Mouse (Mus musculus) cerebellum, postnatal 10 days (tissue): ENCODE data around the gene Zfhx3.

Experiments used
- DNase-seq, 2 experiments: peaks; one replicate each; pipeline ENCODE4 v3.0.0; 2021; ENCODE audit warnings: mixed read lengths in 2 of 2

The Zfhx3 gene

DNA sequence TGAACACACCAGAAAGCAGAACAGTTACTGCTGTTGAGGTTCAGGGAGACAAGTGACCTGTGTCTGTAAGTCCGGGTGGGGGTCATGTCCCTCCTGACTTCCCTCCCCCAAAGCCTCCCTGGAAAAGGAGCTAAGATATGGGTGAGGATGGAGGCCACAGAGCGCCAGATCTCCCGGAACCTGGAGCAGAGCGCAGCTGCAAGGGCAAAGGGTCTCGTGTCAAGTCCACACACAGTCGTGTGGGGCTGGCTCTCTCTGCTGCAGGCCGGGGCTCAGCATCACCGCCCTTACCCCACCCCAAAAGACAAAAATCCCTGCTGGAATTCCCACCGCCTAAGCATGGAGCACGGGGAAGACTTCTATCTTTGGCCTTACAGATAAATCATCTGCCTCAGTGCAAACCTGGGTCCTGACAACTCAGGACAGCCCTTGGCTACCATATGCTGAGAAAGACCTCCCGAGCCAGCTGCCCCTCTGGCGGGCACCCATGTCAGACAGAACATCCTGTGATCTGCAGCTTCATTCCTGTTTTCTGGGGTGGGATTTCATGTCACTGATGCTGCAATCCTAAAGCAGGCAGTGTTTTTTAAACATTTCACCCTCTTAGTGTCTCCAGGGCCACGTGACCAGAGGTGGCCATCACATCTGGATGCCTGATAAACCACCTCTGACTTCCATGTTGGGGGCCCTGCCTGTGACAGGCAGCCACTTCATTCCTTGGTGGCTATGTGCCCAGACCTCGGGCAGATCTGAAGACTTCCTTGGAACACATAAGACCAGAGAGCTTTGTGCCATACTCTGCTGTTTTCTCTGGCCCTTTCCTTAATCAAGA, 926.0 kb downstream of the Zfhx3 start:
- DNase-seq, result peak in 1 of 2 experiments; percentile 47

DNA sequence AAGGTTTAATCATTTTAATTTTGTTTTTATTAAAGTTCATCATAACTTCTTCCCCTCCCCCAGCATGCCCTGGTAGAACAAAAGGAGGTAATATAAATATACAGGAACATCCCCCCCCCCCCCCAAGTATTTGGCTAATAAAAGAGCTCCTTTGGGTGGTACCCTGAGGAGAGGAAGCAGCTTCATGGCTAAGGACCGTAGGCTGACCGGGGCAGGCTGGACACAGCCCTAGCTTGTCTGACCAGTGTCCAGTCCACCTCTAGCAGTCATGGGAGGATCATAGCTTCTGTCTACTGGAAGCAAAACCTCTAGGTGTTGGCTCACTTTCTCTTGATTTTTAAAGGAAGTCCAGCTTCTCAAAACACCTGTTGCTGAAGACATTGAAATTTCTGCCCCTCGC, 927.0 kb downstream of the Zfhx3 start:
- DNase-seq, result no peak

DNA sequence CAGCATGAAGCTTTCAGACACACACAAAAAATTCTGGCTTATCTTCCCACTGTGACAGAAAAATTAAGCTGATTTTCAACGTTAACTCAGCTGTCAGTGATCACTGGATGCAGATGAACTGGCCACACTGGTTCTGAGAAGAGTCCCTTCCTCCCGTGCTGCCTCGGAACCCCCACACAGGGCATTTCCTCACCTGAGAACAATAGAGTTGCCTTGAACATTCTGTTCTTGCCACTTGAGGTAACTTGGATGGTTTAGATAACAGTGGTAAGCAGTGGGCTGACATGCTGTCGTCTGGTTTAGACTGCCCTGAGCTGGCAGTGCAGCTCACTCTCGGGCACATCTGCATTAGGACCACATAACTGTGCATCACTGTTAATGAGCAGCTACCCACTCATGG, 927.5 kb downstream of the Zfhx3 start:
- DNase-seq, result no peak

DNA sequence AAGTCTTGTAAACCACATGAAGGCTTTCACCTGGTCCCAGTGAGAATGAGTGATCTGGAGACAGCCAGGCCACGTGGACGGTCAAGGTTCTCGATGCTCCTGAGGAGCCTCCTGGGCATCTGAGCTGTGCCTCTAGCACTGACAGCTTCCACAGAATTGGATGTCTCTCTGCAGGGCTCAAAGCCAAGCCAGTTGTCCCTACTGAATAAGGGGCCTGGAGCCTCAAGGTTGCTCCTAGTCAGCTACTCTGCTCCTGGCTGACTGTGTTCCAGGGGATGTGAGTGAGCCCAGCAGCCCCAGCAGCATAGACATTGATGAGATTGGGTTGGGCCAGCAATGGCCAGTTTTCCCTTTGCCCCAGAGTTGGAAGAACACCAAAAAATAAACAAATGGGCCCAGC, 927.9 kb downstream of the Zfhx3 start:
- peak in 1 of 2 experiments; percentile 30 for DNase-seq

DNA sequence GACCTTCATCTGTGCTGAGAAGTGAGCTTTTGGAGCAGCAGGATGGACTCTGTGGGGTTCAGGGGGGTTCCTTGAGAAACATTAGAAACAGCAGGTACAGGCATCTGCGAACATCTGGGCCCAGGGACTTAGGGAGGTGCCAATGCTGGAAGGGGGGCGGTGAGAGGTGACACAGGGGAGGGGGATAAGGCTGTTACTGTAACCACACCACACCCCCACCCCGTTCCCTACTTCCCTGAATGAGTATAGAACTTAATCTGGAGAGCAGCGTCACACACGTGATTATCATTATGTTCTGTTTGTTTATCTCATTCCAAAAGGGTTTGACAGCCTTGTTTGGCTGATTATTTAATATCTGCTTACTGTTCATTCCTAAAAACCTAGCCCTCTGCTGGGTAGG, 933.3 kb downstream of the Zfhx3 start:
- DNase-seq, result no peak

DNA sequence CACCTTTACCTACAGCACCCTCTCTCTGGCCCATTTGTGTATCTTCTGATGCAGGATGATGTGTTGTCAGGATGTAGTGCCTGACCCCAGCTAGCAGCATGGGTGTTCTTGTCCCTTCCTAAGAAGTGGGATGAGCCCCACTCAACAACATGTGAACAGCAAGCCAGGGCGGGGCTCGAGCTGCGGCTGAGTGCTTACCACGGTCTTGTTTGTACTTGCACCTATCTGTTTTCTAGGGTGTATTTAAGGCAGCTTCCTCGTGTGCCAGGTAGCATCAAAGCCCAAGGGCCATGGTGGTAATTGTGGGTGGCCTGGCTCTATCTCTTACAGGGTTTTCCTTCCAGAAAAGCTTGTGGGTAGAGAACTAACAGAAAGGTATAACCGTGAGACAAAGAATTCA, 937.7 kb downstream of the Zfhx3 start:
- no peak for DNase-seq

DNA sequence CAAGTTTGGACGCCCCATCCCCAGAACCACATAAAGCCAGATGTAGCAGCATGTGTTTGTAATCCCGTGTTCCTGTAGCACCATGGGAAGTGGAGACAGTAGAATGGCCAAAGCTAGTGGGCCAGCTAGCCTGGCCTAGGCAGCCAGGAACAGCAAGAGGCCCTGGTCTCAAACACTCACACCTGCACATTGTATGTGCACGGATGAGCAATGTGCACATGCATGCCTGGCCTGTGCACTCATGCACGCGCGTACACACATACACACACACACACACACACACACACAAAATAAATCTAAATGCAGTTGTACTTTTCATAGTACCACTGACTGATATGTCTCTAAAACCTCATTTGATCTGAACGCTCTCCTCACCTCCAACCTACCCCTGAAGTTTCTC, 938.9 kb downstream of the Zfhx3 start:
- DNase-seq, result peak; percentile 53 to 71

DNA sequence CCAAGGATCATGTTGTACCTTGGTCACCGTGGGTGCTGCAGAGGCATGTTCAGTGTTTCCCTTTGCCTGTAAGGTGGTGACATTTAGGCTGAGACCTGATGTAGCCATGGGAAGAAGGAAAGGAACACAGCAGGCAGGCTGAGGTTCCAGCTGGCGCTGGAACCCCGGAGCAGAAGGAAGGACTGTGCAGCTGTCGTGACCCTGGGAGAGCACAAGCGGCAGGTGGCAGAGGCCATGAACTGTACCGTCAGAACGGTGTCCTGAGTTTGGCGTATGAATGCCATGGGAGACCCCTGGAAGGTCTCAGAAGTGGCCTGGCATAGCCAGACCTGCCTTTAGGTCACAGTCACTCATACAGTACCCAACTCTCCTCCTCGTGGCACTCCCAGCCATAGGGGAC, 939.6 kb downstream of the Zfhx3 start:
- peak in 1 of 2 experiments; percentile 44 for DNase-seq

DNA sequence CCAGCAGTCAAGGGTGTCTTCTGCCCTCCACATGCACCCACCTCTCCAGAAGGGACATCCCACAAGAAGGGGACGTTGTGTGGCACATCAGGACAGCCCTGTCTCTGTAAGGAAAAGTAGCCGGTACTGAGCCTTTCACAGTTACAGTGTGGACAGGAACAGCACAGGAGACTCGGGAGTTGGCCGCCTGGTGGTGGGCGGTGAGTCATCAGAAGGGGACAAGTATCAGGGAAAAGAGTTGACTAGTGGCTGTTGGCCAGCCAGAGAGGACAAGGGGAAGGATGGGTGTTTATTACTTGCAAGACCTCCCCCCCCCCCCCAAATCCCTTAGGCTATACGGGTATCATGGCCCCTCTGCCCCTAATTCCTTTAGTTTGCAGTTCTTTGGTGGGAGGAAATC, 940.9 kb downstream of the Zfhx3 start:
- no peak for DNase-seq

DNA sequence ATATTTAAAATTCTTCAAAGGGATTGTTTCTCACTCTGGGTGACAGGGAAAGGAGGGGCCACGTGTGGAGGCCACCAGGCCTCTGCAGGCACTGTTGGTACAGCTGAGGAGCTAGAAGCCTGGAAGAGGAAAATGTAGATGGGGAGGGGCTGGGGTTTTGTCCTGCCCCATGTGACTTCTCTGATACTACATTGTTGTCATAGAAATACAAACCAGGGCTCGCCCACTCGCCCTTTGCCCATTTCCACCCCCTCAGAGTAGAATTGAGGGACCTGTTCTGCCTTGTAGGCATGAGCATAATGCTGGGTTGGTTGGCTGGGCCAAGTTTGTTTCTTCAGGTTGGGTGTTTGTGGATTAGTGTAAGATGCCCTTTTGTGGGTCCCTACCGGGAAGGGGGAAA, 942.5 kb downstream of the Zfhx3 start:
- no peak for DNase-seq

DNA sequence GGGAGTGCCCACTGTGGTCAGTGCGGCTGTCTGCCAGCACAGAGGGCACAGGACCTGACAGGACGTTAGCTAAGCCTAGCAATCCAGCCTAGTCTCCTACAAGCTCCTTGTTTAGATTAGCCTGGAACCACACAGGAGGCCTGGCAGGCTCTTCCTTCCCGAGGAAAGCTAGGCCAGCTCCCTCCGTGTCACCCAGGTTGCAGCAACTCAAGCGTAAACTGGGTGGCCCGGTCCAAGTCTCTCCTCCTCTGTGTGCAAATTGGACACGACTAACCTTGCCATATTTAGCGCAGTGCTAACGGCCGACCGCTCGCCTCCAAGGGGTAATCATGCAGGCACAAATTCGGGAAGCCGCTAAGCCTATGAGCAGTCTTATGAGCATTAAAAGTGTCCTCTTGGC, 943.0 kb downstream of the Zfhx3 start:
- DNase-seq, result peak; percentile 91 to 96

DNA sequence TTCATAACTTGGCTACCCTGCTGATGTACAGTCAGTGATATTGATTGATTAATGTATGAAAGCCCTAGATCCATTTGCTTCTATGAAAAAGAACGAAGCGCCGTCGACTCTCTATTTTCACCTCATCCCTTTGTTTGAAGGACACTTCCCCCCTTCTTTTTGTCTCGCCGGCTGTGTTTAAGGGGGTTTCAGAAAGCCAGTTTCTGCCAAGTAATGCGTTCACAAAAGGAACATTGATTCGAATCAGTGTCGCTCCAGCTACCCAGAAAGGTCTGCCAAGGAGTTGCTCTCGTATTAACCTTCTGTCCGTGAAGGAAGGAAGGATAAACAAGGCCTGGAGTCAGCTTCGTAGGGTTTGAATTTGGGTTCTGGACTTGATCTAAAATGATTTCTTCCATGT, 943.4 kb downstream of the Zfhx3 start:
- DNase-seq, result peak; percentile 38 to 47

DNA sequence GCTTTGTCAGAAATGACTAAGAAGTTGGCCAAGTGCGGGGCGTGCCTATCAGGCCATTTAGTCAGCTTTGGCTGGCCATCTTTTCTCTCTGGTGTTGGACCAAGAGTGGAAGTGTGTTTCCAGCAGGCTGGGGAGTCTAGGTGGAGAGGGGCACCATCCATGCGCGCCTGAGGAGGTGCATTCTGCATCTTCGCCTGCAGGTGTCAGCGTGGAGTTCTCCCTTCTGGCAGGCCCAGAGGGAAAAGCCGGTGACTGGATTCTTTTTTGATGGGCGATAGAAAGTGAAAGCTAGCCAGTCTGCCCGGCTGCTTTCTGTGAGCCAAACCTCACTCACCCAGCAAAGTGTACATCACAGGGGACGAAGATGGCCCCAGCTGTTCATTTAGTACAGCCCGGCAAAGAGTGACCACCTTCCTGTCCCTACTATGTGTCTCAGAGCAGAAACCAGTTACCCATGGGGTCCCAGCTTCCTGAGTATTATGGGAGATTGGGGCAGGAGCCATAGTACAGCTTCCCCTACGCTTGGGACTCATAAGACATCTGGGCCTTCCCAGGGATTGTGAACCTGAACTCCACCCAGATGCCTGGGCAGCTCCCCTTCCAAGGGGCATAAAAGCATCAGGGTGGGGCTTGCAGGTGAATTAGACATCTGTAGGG, 944.3 kb downstream of the Zfhx3 start:
- peak; percentile 89 for DNase-seq

DNA sequence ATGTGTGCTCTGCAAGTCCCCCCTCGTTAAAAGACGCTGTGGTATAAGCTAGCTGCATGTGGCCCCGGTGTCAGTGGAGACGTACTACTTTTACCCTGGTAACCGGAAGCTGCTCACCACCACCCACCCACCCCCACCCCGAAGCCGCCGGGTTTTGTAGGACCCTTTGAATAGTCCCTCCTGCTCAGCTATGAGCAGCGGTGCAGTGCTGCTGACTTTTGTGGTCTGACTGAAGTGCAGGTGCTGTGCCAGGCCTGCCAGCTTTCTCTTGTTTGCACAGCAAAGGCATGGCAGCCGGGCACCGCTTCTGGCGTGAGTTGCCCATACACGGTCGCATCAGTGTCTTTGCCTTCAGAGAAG, 944.8 kb downstream of the Zfhx3 start:
- peak in 1 of 2 experiments; percentile 52 for DNase-seq

DNA sequence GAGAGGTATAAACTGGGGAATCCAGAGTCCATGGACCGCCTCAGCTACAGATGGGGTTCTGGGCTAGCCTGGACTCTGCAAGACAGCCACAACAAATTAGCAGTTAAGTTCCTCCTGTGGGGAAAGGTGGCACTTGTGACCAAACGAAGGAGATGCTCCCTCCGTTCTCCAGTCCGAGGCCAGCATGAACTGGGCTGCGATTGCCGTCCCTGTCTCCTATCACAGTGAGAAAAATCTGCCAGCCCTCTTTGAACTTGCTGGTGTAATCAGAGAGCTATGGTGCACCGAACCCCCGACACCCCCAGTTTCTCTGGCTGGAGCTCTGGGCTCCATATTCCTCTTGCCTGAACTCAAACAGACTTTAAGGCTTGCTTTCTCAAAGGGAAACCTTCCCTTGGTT, 945.4 kb downstream of the Zfhx3 start:
- DNase-seq, result no peak

DNA sequence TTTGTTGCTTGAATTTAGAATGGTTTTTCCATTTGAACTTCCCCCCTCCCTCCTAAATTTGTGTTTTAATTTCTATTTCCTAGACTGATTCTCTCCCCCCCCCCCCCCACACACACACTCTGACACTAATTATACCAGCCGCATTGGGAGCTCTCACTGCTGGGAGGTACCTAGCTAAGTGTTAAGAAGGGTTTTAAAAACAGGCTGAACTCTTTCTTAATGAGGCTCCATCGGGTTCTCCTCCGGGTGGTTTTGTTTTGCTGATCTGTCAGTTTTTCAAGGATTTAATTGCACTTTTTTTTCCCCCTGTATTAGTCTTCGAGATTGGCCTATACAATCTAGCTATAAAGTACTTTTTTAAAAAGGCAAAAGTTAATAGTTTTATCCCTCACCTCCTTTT, 946.5 kb downstream of the Zfhx3 start:
- no peak for DNase-seq

DNA sequence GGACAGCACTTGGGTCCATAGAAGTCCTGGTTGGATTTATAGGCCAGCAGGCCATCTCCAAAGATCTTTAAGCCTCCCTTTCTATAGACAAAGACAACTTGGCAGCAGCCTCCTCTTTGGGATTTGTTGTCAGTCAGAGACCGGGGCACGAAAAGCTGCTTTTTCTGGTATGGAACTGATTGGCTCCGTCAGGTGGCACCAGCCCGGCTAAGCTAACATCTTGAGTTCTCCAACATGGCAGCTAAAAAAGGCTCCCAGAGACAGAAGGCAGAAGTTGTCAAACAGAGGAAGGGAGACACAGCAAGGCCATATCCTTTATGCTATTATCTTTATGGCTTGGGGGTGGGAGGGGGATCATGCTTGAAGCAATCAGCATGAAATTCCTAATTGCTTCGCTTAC, 947.0 kb downstream of the Zfhx3 start:
- no peak for DNase-seq

DNA sequence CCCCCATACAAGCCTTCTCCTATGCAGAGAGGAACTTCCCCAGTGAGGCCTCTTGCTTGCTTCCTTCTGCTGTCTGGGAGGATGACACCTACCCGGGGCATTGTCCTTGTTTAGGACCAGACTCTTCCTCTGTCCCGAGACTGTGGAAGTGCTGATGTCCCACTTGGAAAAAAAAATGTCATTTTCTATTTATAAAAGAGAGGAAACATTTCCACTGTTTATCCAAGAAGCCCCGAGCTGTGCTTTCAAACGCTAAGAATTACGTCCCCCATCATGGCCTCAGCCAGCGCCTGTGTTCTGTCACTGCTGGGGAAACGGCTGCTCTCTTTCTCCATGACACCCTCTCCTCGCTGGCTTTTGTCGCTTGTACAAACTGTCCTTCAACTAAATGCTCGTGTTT, 951.8 kb downstream of the Zfhx3 start:
- DNase-seq, result no peak

DNA sequence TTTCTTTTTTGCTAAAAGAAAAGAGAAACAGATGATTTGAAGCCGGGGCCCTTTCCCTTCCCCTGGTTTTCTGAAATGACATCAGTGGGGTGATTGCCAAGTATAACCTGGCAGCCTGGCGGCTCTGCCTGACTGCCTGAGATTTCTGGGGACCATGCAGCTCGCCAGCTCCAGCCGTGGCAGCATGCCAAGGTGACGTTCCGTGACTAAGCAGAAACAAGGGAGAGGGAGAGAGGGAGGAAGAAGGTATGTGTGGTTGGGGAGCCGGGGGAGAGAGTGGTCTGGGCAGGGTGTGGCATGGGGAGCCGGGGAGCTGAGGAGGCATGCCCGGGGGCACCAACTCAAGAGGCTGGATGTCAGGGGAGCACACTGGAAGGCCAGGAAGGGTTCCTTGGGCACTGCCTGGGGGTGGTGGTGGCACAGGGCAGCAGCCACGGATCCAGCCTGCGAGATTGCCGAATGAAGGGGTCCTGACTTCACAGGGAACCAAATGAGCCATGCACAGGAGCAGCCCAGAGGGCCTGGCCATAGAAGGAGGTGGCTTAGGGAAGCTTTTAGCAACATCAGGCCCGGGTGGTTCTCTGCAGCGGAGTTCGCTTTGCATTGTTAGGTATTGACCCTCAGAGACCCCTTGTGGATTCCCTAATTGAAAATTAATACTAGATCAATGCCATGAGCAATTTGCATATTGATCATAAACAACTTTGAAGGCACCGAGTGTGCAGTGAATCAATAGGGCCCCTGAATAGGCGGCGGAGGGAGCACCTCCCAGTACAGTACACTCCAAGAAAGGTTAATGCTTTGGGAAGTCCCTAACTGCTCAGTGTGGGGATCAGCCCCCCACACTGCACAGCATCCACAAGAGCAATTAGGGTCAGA, 954.3 kb downstream of the Zfhx3 start:
- DNase-seq, result peak; percentile 96 to 97

DNA sequence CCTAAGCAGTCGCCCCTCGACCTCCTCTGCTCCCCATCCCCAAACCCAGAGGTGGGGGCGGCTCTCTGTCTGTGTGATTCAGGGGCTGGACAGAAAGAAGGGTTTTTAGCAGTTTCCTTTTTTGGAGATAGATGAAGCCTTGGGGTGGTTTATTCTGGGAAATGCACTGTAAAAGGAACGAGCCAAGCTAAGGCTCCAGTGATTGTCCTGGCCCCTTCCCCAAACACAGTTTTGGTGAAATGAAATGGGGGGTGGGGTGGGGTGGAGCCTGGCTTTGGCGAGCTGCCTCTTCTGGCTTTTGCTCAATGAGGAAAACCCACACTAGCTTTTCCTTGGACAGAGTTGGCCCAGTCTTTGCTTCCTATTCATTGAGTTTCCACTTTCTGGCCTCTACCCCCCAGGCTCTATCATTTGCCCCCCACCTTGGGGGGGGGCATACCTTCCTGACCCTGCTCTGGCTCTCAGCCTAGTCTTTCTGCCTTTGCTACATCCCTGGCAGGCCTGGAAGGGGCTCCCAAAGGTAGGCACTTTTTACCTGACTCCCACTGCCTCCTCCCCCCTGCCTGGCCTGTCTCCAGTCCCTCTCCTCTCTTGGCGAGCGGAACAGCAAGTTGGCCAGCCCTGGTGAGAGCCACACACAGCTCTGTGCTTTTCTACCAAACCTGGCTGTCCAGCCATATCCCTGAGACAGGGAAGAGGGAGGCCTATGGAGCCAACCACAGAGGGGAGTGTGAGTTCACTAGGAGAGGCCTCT, 955.1 kb downstream of the Zfhx3 start:
- peak; percentile 51 to 63 for DNase-seq

DNA sequence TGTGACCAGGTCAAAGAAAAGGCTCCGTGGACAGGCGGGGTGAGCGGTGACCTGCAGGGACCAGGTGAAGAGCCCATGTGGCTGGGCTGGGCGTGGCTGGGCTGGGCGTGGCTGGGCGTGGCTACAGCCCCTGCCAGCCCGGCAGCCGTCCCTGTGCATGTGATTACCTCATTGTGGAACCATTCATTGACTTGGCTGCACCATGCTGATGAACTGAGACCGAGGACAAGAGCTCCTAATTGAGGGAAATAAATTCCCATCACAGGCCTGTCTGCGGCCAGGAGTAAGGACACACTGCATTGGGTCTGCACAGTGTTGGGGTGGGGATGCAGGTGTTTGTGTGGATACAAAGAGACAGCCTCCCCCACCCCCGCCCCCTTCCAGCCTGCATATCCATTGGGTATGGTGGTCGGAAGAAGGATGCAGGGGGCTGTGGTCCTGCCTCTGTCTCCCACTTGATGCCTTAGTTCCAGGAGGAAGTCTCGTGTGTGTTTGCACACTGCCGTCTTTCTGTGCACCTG, 956.9 kb downstream of the Zfhx3 start:
- no peak for DNase-seq

DNA sequence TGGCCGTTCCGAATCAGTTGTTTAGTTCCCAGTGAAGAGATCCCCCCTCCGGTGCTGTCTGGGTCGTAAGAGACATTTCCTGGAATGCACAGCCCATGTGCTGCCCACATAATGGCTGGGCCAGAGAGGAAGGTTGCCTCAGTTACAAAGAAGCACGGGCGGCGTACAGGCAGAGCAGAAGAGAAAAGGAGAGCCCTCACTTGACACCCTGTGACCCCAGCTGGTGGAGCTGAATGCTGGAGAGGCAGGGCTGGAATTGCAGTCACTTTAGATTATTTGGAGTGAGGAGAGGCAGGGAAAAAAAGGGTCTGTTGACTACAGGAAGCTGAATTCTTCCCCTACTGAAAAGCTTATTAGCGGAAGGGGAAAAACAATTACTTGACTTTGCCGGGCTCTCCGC, 958.1 kb downstream of the Zfhx3 start:
- no peak for DNase-seq

DNA sequence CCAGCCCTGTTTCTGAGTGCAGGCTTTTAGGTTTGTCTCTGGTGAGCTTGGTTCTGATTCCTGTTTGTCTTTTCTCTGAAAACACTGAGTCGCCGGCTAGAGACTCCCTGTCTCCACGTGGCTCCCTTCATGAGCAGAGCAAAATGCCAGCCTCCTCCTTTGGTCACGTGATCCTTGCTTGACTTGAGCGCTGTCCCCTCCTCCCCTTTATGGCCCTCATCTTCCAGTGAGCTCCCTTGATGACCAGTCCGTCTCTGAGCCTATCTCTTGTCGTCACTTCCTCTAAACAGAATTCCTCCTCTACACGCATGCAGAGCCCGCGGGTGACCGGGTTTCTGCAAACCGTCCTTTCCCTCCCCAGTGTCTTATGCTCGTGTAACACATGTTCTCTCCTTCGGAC, 958.8 kb downstream of the Zfhx3 start:
- DNase-seq, result no peak
